Mouse (Mus musculus) E14TG2a.4 (cell line): ENCODE measurements around the gene Adssl1.

Experiments used
- CTCF ChIP-seq: conservative IDR thresholded peaks from 2 replicates; pipeline ENCODE4 v1.5.1; 2014; ENCODE audit warnings: low read length
- NANOG ChIP-seq: IDR thresholded peaks from 2 replicates; pipeline ENCODE4 v1.6.1; 2014; ENCODE audit warnings: borderline replicate concordance, low read length, mixed read lengths
- POU5F1 ChIP-seq: IDR thresholded peaks from 2 replicates; pipeline ENCODE4 v1.6.1; 2014; ENCODE audit warnings: low read length, borderline replicate concordance

DNA sequence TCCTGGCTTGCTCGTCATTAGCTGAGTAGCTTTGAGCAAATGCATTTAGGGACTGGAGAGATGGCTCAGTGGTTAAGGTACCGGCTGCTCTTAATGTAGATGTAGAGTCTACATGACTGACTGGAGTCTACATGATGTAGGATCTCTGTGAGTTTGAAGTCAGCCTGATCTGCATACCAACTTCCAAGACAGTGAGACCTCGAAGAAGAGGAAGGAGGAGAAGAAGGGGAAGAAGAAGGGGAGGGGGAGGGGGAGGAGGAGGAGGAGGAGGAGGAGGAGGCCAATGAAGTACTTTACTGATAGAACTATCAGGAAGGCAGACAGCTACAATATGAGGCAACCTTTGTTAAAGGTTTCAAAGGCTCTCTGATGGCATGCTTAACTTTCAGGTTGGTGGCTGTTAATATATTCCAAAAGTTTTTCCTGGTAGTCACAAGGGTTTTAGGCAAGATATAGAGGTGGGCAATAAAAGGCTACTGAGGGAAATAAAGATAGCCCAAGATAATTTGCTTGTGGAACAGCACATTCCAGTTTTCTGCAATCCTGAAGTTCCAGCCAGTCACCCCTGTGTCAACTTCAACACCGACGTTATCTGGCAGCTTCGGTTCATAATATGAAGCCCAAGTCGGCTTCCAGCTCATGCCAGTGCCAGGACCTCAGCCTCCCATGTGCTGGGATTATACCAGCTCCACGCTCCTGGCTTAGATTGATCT is 44.4 kb upstream of the Adssl1 start:
- TF ChIP-seq CTCF (no peak), NANOG (no peak), POU5F1 (no peak)
